Mouse (Mus musculus): Measurements from ENCODE around the gene Wasf3. TPM values are rescaled to one million over a fixed set of nuclear protein-coding genes. Genes with fewer than 3 reads are reported as not detected.

Wasf3 gene
- 4.0 and 4.9 TPM in 2 replicates for polyA plus RNA-seq (2015; fragmentation: Nextera tagmentation; extraction: Ambion mirVana)

DNA sequence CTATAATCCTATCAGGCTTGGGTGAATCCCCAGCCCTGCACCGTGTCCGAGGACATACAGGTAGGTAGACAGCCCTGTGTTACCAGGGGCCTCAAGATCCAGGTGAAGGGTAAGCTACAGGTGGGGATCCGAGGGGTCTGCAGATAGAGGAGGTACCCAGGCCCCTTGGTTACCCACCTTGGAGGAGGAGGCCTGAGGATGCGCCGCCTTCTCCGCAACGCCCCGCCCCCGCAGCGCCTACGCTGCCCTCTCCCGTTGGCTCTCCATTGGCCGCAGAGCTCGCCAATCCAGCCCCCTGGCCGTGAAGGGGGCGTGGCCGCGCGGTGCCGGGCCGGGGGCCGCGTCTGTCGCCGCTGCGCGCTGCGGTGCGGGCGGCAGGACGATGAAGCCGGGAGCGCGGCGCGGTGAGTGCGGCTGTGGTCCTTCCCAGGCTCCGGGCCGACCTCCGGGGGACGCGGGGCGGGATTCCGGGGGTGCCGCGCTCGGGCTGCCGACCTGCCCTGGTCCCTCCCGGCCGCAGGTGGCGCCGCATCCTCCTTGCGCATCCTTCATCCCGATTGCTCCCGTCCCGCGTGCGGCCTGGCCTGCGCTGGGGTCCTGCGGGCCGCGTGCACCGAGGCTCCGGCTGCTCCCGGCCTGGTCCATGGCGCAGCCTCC, at the start of gene Wasf3:
Gene Wasf3, plus strand, starts transcription at position 51 of the 657 bp plus-strand sequence.

DNA sequence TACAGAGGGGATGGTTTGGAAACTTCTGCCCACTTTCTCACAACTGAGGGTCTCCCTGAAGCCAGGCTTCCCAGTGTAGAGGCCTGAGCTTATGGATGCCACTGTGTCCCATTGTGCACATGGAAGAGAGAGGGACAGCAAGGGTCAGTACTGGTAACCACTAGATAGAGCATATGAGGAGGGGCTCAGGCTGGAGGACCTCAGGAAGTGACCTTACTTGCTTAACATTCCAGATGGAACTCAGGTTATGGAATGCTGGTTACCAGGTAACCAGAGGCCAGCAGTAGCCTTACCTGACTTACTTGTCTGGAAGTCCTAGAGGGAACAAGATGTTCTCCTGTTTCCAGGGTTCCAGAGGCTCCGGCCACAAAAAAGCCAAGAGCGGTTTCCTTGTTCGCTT, 96.9 kb downstream of the Wasf3 start, which contains the start of gene Gm6408:
Gene Gm6408, plus strand, starts transcription at position 301 of the 400 bp plus-strand sequence.

DNA sequence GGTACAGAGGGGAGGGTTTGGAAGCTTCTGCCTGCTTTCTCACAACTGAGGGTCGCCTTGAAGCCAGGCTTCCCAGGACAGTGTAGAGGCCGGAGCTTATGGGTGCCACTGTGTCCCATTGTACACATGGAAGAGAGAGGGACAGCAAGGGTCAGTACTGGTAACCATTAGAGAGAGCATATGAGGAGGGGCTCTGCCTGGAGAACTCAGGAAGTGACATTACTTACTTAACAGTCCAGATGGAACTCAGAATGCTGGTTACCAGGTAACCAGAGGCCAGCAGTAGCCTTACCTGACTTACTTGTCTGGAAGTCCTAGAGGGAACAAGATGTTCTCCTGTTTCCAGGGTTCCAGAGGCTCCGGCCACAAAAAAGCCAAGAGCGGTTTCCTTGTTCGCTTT, 106.3 kb downstream of the Wasf3 start, which contains the start of gene Gm6370:
Gene Gm6370, plus strand, starts transcription at position 301 of the 400 bp plus-strand sequence.

DNA sequence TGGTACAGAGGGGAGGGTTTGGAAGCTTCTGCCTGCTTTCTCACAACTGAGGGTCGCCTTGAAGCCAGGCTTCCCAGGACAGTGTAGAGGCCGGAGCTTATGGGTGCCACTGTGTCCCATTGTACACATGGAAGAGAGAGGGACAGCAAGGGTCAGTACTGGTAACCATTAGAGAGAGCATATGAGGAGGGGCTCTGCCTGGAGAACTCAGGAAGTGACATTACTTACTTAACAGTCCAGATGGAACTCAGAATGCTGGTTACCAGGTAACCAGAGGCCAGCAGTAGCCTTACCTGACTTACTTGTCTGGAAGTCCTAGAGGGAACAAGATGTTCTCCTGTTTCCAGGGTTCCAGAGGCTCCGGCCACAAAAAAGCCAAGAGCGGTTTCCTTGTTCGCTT, 117.3 kb downstream of the Wasf3 start, which contains the start of gene 4930449I24Rik:
Gene 4930449I24Rik, plus strand, starts transcription at position 301 of the 400 bp plus-strand sequence.

DNA sequence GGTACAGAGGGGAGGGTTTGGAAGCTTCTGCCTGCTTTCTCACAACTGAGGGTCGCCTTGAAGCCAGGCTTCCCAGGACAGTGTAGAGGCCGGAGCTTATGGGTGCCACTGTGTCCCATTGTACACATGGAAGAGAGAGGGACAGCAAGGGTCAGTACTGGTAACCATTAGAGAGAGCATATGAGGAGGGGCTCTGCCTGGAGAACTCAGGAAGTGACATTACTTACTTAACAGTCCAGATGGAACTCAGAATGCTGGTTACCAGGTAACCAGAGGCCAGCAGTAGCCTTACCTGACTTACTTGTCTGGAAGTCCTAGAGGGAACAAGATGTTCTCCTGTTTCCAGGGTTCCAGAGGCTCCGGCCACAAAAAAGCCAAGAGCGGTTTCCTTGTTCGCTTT, 129.0 kb downstream of the Wasf3 start, which contains the start of gene Gm3402:
Gene Gm3402, plus strand, starts transcription at position 301 of the 400 bp plus-strand sequence.

Other genes with a start within 250 kb of the Wasf3 start
- not detected in 2 replicates for gene Gm5565, start 224.4 kb upstream of the Wasf3 start, polyA plus RNA-seq (2015; fragmentation: Nextera tagmentation; extraction: Ambion mirVana)
- gene Gm6309, start 214.3 kb upstream of the Wasf3 start, polyA plus RNA-seq (2015; fragmentation: Nextera tagmentation; extraction: Ambion mirVana) = not detected in 2 replicates
- not detected in 2 replicates for gene 1700001J03Rik, start 199.7 kb upstream of the Wasf3 start, polyA plus RNA-seq (2015; fragmentation: Nextera tagmentation; extraction: Ambion mirVana)
- 28.7 and 47.3 TPM in 2 replicates for gene Rnf6, start 163.4 kb upstream of the Wasf3 start, polyA plus RNA-seq (2015; fragmentation: Nextera tagmentation; extraction: Ambion mirVana)
- 13.2 and 26.5 TPM in 2 replicates for gene Cdk8, start 153.8 kb upstream of the Wasf3 start, polyA plus RNA-seq (2015; fragmentation: Nextera tagmentation; extraction: Ambion mirVana)
- not detected in 2 replicates for gene Gm6408, start 97.0 kb downstream of the Wasf3 start, polyA plus RNA-seq (2015; fragmentation: Nextera tagmentation; extraction: Ambion mirVana)
- gene Gm6370, start 106.4 kb downstream of the Wasf3 start, polyA plus RNA-seq (2015; fragmentation: Nextera tagmentation; extraction: Ambion mirVana) = not detected in 2 replicates
- not detected in 2 replicates for gene 4930449I24Rik, start 117.4 kb downstream of the Wasf3 start, polyA plus RNA-seq (2015; fragmentation: Nextera tagmentation; extraction: Ambion mirVana)
- gene Gm3402, start 129.1 kb downstream of the Wasf3 start, polyA plus RNA-seq (2015; fragmentation: Nextera tagmentation; extraction: Ambion mirVana) = not detected in 2 replicates
- not detected in 2 replicates for gene Gm3404, start 140.8 kb downstream of the Wasf3 start, polyA plus RNA-seq (2015; fragmentation: Nextera tagmentation; extraction: Ambion mirVana)
- not detected in 2 replicates for gene Gm3409, start 152.7 kb downstream of the Wasf3 start, polyA plus RNA-seq (2015; fragmentation: Nextera tagmentation; extraction: Ambion mirVana)
- gene Gm3415, start 171.2 kb downstream of the Wasf3 start, polyA plus RNA-seq (2015; fragmentation: Nextera tagmentation; extraction: Ambion mirVana) = not detected in 2 replicates
- gene Gpr12, start 200.3 kb downstream of the Wasf3 start, polyA plus RNA-seq (2015; fragmentation: Nextera tagmentation; extraction: Ambion mirVana) = 0.11 TPM in 1 of 2 replicates, not detected in the other

Data from adrenal gland, postnatal 0 days (tissue).